ENCODE assay signal across 8 mouse cellular contexts in the genomic region with DNA sequence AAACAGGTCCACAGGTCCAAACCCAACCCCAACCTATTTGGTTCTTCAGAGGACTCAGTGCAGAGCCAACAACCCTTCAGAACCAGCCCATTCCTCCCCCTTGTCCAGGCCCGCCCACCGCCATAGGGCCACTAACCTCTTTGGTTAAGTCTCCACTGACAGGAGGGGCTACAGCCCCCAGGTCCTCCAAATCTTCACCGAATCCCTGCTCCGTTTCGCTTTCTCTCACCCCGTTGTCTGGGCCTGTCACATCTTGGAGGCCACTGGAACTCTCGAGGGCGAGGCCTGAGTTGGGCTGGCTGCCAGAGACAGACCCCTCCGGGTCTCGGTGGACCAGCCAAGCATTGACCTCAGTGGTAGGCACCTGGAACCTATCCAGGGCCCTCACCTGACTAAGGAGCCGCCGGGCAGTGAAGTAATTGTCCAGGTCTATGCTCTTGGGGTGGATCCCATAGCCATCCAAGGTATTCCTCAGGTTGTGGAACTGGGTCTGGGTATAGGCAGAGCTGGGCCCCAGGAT. TPM values are rescaled to one million over a fixed set of nuclear protein-coding genes. Genes with fewer than 3 reads are reported as not detected.
A peak's percentile ranks its signal among the peaks of the same experiment; 100 is the strongest.
DNase-seq lines count a peak whose midpoint lies in the region; ATAC-seq and TF ChIP-seq lines count a peak whose summit lies in the region.

No protein-coding gene starts in this region.

- H3K4me1 ChIP-seq in cerebellum, adult 2 months (ENCODE audit: control insufficient read depth, insufficient read depth, low read length) = peaks cover 27% of the 10 kb centered on the region
- peaks cover 23 to 57% of the 10 kb centered on the region in 2 experiments for H3K4me1 ChIP-seq in MEL (ENCODE audit: control insufficient read depth in 1 of 2, insufficient read depth in 2 of 2, low read length in 2 of 2)
- peaks cover 31% of the 10 kb centered on the region for H3K4me1 ChIP-seq in limb, embryonic 11.5 days (ENCODE audit: control insufficient read depth, insufficient read depth, low read length)
- peaks cover 22% of the 10 kb centered on the region for H3K4me1 ChIP-seq in stomach, postnatal 0 days (replicated peaks; ENCODE audit: control insufficient read depth, insufficient read depth)

- DNase-seq in cerebellum, adult 2 months = peak; percentile 31 to 34
- no peak for DNase-seq in cerebellum, postnatal 4 days (ENCODE audit: low spot score in 2 of 2)
- DNase-seq in MEL (ENCODE audit: low read depth, low spot score) = no peak
- peak; percentile 24 to 34 for DNase-seq in heart, postnatal 14 days
- DNase-seq in limb, embryonic 11.5 days (ENCODE audit: low spot score) = no peak
- no peak for DNase-seq in stomach, postnatal 0 days (ENCODE audit: low spot score)
- no peak for DNase-seq in thymus, adult 18-20 months
- DNase-seq in B cell, adult 2 months = no peak

- intact Hi-C loops in heart, postnatal 14 days (cut with DNase I) = no loop called here

- TF ChIP-seq RAD21 in MEL (IDR thresholded peaks at IDR 0.05; ENCODE audit: low read depth, low read length) = no peak

- 23% methylated on average over 12 of the region's 12 CpGs for WGBS in cerebellum, adult 2 months
- WGBS in limb, embryonic 11.5 days = 88% methylated on average over 12 of the region's 12 CpGs
- WGBS in stomach, postnatal 0 days = 57% methylated on average over 12 of the region's 12 CpGs

- peak overlapping the region; percentile 22; the same call in 1 of the 2 replicates for H3K4me2 ChIP-seq in limb, embryonic 11.5 days (ENCODE audit: low read depth, severe bottlenecking)
- peak overlapping the region; percentile 31 for H3K4me2 ChIP-seq in stomach, postnatal 0 days (replicated peaks; ENCODE audit: low read depth)

- H3K36me3 ChIP-seq in MEL (ENCODE audit: control insufficient read depth in 1 of 2, insufficient read depth in 2 of 2, low read length in 2 of 2) = peaks cover 14 to 63% of the 10 kb centered on the region in 2 experiments
- H3K36me3 ChIP-seq in limb, embryonic 11.5 days (ENCODE audit: control insufficient read depth, insufficient read depth, low read length) = peaks cover 5% of the 10 kb centered on the region; the same call in 1 of the 2 replicates
- no peaks in the 10 kb centered on the region for H3K36me3 ChIP-seq in stomach, postnatal 0 days (ENCODE audit: control insufficient read depth, insufficient read depth, low read length)

- H3K27me3 ChIP-seq in cerebellum, adult 2 months (ENCODE audit: control insufficient read depth, insufficient read depth, low read length) = no peaks in the 10 kb centered on the region
- H3K27me3 ChIP-seq in MEL (ENCODE audit: control insufficient read depth in 1 of 2, insufficient read depth in 2 of 2, low read length in 2 of 2) = no peaks in the 10 kb centered on the region
- H3K27me3 ChIP-seq in limb, embryonic 11.5 days (ENCODE audit: control insufficient read depth, insufficient read depth, low read length) = no peaks in the 10 kb centered on the region
- H3K27me3 ChIP-seq in stomach, postnatal 0 days (ENCODE audit: control insufficient read depth, insufficient read depth, low read length) = no peaks in the 10 kb centered on the region

- no peak for ATAC-seq in limb, embryonic 11.5 days (ENCODE audit: insufficient number of reproducible peaks, low FRiP score, low TSS enrichment, low read depth)
- ATAC-seq in stomach, postnatal 0 days (ENCODE audit: low FRiP score, low TSS enrichment) = no peak

- H3K9ac ChIP-seq in MEL (ENCODE audit: control insufficient read depth, low read depth, low read length, poor library complexity, severe bottlenecking) = 0 out of 2 replicates have a peak overlapping the region, but pooled peaks have one; percentile 7
- no peak overlapping the region for H3K9ac ChIP-seq in limb, embryonic 11.5 days (ENCODE audit: low read length)
- H3K9ac ChIP-seq in stomach, postnatal 0 days (ENCODE audit: low read length) = peak overlapping the region; percentile 35

- no peaks in the 10 kb centered on the region for H3K9me3 ChIP-seq in MEL (replicated peaks; ENCODE audit: insufficient read depth, low read length)
- no peaks in the 10 kb centered on the region for H3K9me3 ChIP-seq in limb, embryonic 11.5 days (ENCODE audit: control insufficient read depth, low read length)
- no peaks in the 10 kb centered on the region for H3K9me3 ChIP-seq in stomach, postnatal 0 days (ENCODE audit: control insufficient read depth, low read length)

- TF ChIP-seq EP300 in MEL (IDR thresholded peaks at IDR 0.05; ENCODE audit: low read depth in 1 of 2, low read length in 2 of 2) = no peak
- no peak for TF ChIP-seq EP300 in stomach, postnatal 0 days (optimal IDR thresholded peaks at IDR 0.05)

- TF ChIP-seq CTCF in cerebellum, adult 2 months (IDR thresholded peaks at IDR 0.05; ENCODE audit: borderline replicate concordance, insufficient read depth, low read depth, low read length) = no peak
- TF ChIP-seq CTCF in MEL (IDR thresholded peaks at IDR 0.05 in 2 of 3, conservative IDR thresholded peaks at IDR 0.05 in 1 of 3; ENCODE audit: control insufficient read depth in 1 of 3, insufficient read depth in 1 of 3, low read depth in 2 of 3, low read length in 3 of 3, poor library complexity in 1 of 3, severe bottlenecking in 1 of 3) = no peak
- TF ChIP-seq CTCF in stomach, postnatal 0 days (IDR thresholded peaks at IDR 0.05; ENCODE audit: low read depth) = no peak

- no peak for TF ChIP-seq POLR2A in cerebellum, adult 2 months (IDR thresholded peaks at IDR 0.05; ENCODE audit: borderline replicate concordance, insufficient read depth, low read length)
- TF ChIP-seq POLR2A in MEL (IDR thresholded peaks at IDR 0.05; ENCODE audit: control insufficient read depth in 1 of 2, insufficient read depth in 1 of 2, low read depth in 1 of 2, low read length in 2 of 2, poor library complexity in 1 of 2) = no peak

- H3K79me2 ChIP-seq in MEL (ENCODE audit: control insufficient read depth, insufficient read depth, low read length, poor library complexity) = peaks cover 71% of the 10 kb centered on the region

- no peak overlapping the region for H3K4me3 ChIP-seq in cerebellum, adult 2 months (replicated peaks; ENCODE audit: insufficient read depth, low read depth, low read length)
- H3K4me3 ChIP-seq in MEL (ENCODE audit: control insufficient read depth in 1 of 2, insufficient read depth in 1 of 2, low read depth in 2 of 2, low read length in 2 of 2) = no peak overlapping the region
- no peak overlapping the region for H3K4me3 ChIP-seq in limb, embryonic 11.5 days (ENCODE audit: low read depth, low read length)
- no peak overlapping the region for H3K4me3 ChIP-seq in stomach, postnatal 0 days (ENCODE audit: low read depth, low read length)

- H3K27ac ChIP-seq in cerebellum, adult 2 months (ENCODE audit: insufficient read depth, low read length) = peak overlapping the region; percentile 44
- H3K27ac ChIP-seq in MEL (ENCODE audit: control insufficient read depth, low read depth, low read length) = no peak overlapping the region
- no peak overlapping the region for H3K27ac ChIP-seq in limb, embryonic 11.5 days (replicated peaks; ENCODE audit: low read depth, low read length)
- H3K27ac ChIP-seq in stomach, postnatal 0 days (replicated peaks) = peak overlapping the region; percentile 30; the same call in 1 of the 2 replicates

TF ChIP-seq in MEL, 35 proteins besides CTCF, POLR2A, EP300 and RAD21:
- TF ChIP-seq ELF1 (IDR thresholded peaks at IDR 0.05; ENCODE audit: low read depth, low read length) (no peak), HCFC1 (IDR thresholded peaks at IDR 0.05; ENCODE audit: low read depth, low read length) (no peak), MAFK (IDR thresholded peaks at IDR 0.05; ENCODE audit: borderline replicate concordance, low read depth, low read length) (no peak), UBTF (IDR thresholded peaks at IDR 0.05; ENCODE audit: borderline replicate concordance, insufficient read depth, low read depth, low read length) (no peak), POLR2AphosphoS2 (IDR thresholded peaks at IDR 0.05; ENCODE audit: low read length) (no peak)

RNA-seq across cellular contexts. Expression of a gene that starts 2.6 kb away (rescaled TPM):
- polyA plus RNA-seq in cerebellum, adult 2 months (2012; rRNA removed) = 183 and 215 TPM in 2 replicates
- 44.8 and 47.0 TPM in 2 replicates for total RNA-seq in MEL (2012; rRNA removed)
- 10 to 100 TPM; 37.5 to 66.5 TPM for polyA plus RNA-seq in MEL (2012; ENCODE audit: insufficient read depth in 1 of 2, insufficient read length in 2 of 2, low read depth in 1 of 2, low replicate concordance in 2 of 2, missing spikeins in 1 of 2)
- total RNA-seq in heart, postnatal 14 days (2021) = 100 to 1,000 TPM; 346 to 358 TPM
- polyA plus RNA-seq in limb, embryonic 11.5 days (2014; fragmentation: Nextera tagmentation; extraction: Ambion mirVana) = 30.1 and 33.7 TPM in 2 replicates
- 32.4 and 35.6 TPM in 2 replicates for polyA plus RNA-seq in stomach, postnatal 0 days (2015; fragmentation: Nextera tagmentation; extraction: Ambion mirVana)

RNA-seq across cellular contexts. Expression of a gene that starts 22.5 kb away (rescaled TPM):
- polyA plus RNA-seq in cerebellum, adult 2 months (2012; rRNA removed) = 9.5 and 10.9 TPM in 2 replicates
- 0.95 and 2.1 TPM in 2 replicates for total RNA-seq in MEL (2012; rRNA removed)
- 1 to 10 TPM in 1 of 2 experiments, not detected in 1; 6.3 TPM for polyA plus RNA-seq in MEL (2012; ENCODE audit: insufficient read depth in 1 of 2, insufficient read length in 2 of 2, low read depth in 1 of 2, low replicate concordance in 2 of 2, missing spikeins in 1 of 2)
- 10 to 100 TPM; 34.6 to 35.8 TPM for total RNA-seq in heart, postnatal 14 days (2021)
- 53.8 and 56.8 TPM in 2 replicates for polyA plus RNA-seq in limb, embryonic 11.5 days (2014; fragmentation: Nextera tagmentation; extraction: Ambion mirVana)
- 84.7 and 95.1 TPM in 2 replicates for polyA plus RNA-seq in stomach, postnatal 0 days (2015; fragmentation: Nextera tagmentation; extraction: Ambion mirVana)

RNA-seq across cellular contexts. Expression of a gene that starts 38.2 kb away (rescaled TPM):
- 37.9 and 40.7 TPM in 2 replicates for polyA plus RNA-seq in cerebellum, adult 2 months (2012; rRNA removed)
- total RNA-seq in MEL (2012; rRNA removed) = 132 and 135 TPM in 2 replicates
- polyA plus RNA-seq in MEL (2012; ENCODE audit: insufficient read depth in 1 of 2, insufficient read length in 2 of 2, low read depth in 1 of 2, low replicate concordance in 2 of 2, missing spikeins in 1 of 2) = 100 to 1,000 TPM; 152 to 368 TPM
- total RNA-seq in heart, postnatal 14 days (2021) = 10 to 100 TPM; 36.4 to 46.8 TPM
- polyA plus RNA-seq in limb, embryonic 11.5 days (2014; fragmentation: Nextera tagmentation; extraction: Ambion mirVana) = 172 and 179 TPM in 2 replicates
- polyA plus RNA-seq in stomach, postnatal 0 days (2015; fragmentation: Nextera tagmentation; extraction: Ambion mirVana) = 30.5 and 38.7 TPM in 2 replicates

RNA-seq across cellular contexts. Expression of a gene that starts 49.8 kb away (rescaled TPM):
- polyA plus RNA-seq in cerebellum, adult 2 months (2012; rRNA removed) = 38.5 and 38.9 TPM in 2 replicates
- total RNA-seq in MEL (2012; rRNA removed) = 33.9 and 43.1 TPM in 2 replicates
- polyA plus RNA-seq in MEL (2012; ENCODE audit: insufficient read depth in 1 of 2, insufficient read length in 2 of 2, low read depth in 1 of 2, low replicate concordance in 2 of 2, missing spikeins in 1 of 2) = 10 to 100 TPM in 1 of 2 experiments, not detected in 1; 33.7 TPM
- 10 to 100 TPM; 12.4 to 13.7 TPM for total RNA-seq in heart, postnatal 14 days (2021)
- polyA plus RNA-seq in limb, embryonic 11.5 days (2014; fragmentation: Nextera tagmentation; extraction: Ambion mirVana) = 10.3 and 11.3 TPM in 2 replicates
- 17.6 and 17.8 TPM in 2 replicates for polyA plus RNA-seq in stomach, postnatal 0 days (2015; fragmentation: Nextera tagmentation; extraction: Ambion mirVana)

Comparison
In these comparisons a context has a peak if more than half of its experiments do, and no peak if none do; other contexts are left out.
1. DNase-seq: peak in cerebellum, adult 2 months (2 of 2) and heart, postnatal 14 days (2 of 2); none in cerebellum, postnatal 4 days (0 of 2), MEL (single experiment), limb, embryonic 11.5 days (single experiment), stomach, postnatal 0 days (single experiment), thymus, adult 18-20 months (0 of 2) and B cell, adult 2 months (0 of 2).
2. H3K27ac ChIP-seq: peak in cerebellum, adult 2 months (single experiment) and stomach, postnatal 0 days (single experiment); none in MEL (single experiment) and limb, embryonic 11.5 days (single experiment).